Mouse (Mus musculus): Measurements from ENCODE around the gene Tmem131.

Gene Tmem131

GRCm38 (mm10) chr1:36851392-36851791, 92.1 kb downstream of the Tmem131 start:
- no peak for TF ChIP-seq GATA4 (IDR thresholded peaks at IDR 0.05; ENCODE audit: insufficient replicate concordance, low read length)

GRCm38 (mm10) chr1:36848036-36848435, 95.4 kb downstream of the Tmem131 start:
- TF ChIP-seq GATA4 (IDR thresholded peaks at IDR 0.05; ENCODE audit: insufficient replicate concordance, low read length), result no peak

GRCm38 (mm10) chr1:36847276-36847675, 96.2 kb downstream of the Tmem131 start:
- no peak for TF ChIP-seq GATA4 (IDR thresholded peaks at IDR 0.05; ENCODE audit: insufficient replicate concordance, low read length)

GRCm38 (mm10) chr1:36845031-36845430, 98.4 kb downstream of the Tmem131 start:
- no peak for TF ChIP-seq GATA4 (IDR thresholded peaks at IDR 0.05; ENCODE audit: insufficient replicate concordance, low read length)

GRCm38 (mm10) chr1:36841806-36842205, 101.7 kb downstream of the Tmem131 start:
- TF ChIP-seq GATA4 (IDR thresholded peaks at IDR 0.05; ENCODE audit: insufficient replicate concordance, low read length), result no peak

- TF ChIP-seq GATA4 (IDR thresholded peaks at IDR 0.05; ENCODE audit: insufficient replicate concordance, low read length), result no peak
These were observed 102.5 kb downstream of the Tmem131 start for GRCm38 (mm10) chr1:36840959-36841358.

- TF ChIP-seq GATA4 (IDR thresholded peaks at IDR 0.05; ENCODE audit: insufficient replicate concordance, low read length), result no peak
These were observed 103.6 kb downstream of the Tmem131 start for GRCm38 (mm10) chr1:36839858-36840257.

- no peak for TF ChIP-seq GATA4 (IDR thresholded peaks at IDR 0.05; ENCODE audit: insufficient replicate concordance, low read length)
These were observed 107.1 kb downstream of the Tmem131 start for GRCm38 (mm10) chr1:36836274-36836954.

GRCm38 (mm10) chr1:36835593-36835992, 107.9 kb downstream of the Tmem131 start:
- no peak for TF ChIP-seq GATA4 (IDR thresholded peaks at IDR 0.05; ENCODE audit: insufficient replicate concordance, low read length)

GRCm38 (mm10) chr1:36834090-36834489, 109.4 kb downstream of the Tmem131 start:
- no peak for TF ChIP-seq GATA4 (IDR thresholded peaks at IDR 0.05; ENCODE audit: insufficient replicate concordance, low read length)

- TF ChIP-seq GATA4 (IDR thresholded peaks at IDR 0.05; ENCODE audit: insufficient replicate concordance, low read length), result no peak
These were observed 112.3 kb downstream of the Tmem131 start for GRCm38 (mm10) chr1:36830913-36831866.

GRCm38 (mm10) chr1:36824356-36824755, 119.1 kb downstream of the Tmem131 start:
- no peak for TF ChIP-seq GATA4 (IDR thresholded peaks at IDR 0.05; ENCODE audit: insufficient replicate concordance, low read length)

- TF ChIP-seq GATA4 (IDR thresholded peaks at IDR 0.05; ENCODE audit: insufficient replicate concordance, low read length), result no peak
These were observed 128.3 kb downstream of the Tmem131 start for GRCm38 (mm10) chr1:36815166-36815565.

GRCm38 (mm10) chr1:36814271-36814903, 129.1 kb downstream of the Tmem131 start:
- TF ChIP-seq GATA4 (IDR thresholded peaks at IDR 0.05; ENCODE audit: insufficient replicate concordance, low read length), result no peak

GRCm38 (mm10) chr1:36813415-36813814, 130.1 kb downstream of the Tmem131 start:
- no peak for TF ChIP-seq GATA4 (IDR thresholded peaks at IDR 0.05; ENCODE audit: insufficient replicate concordance, low read length)

- TF ChIP-seq GATA4 (IDR thresholded peaks at IDR 0.05; ENCODE audit: insufficient replicate concordance, low read length), result no peak
These were observed 131.7 kb downstream of the Tmem131 start for GRCm38 (mm10) chr1:36811806-36812205.
